Mouse (Mus musculus) testis, adult 2 months (tissue): ENCODE measurements around the gene Bcl10. TPM values are rescaled to one million over a fixed set of nuclear protein-coding genes. Genes with fewer than 3 reads are reported as not detected.

Experiments
- H3K27ac ChIP-seq: fragments of 200-500 bp; 2 replicates; pipeline ENCODE4 v1.5.1; 2012; ENCODE audit warnings: low read depth, low read length; ENCODE audit not compliant: control insufficient read depth, insufficient read depth
- H3K27me3 ChIP-seq: fragments of 200-500 bp; 2 replicates; pipeline ENCODE4 v1.6.1; 2012; ENCODE audit warnings: mild to moderate bottlenecking, low read length, moderate library complexity; ENCODE audit not compliant: control insufficient read depth, insufficient read depth
- H3K36me3 ChIP-seq: fragments of 200-500 bp; 2 replicates; pipeline ENCODE4 v1.6.1; 2012; ENCODE audit warnings: mild to moderate bottlenecking, low read length; ENCODE audit not compliant: control insufficient read depth, insufficient read depth
- H3K4me1 ChIP-seq: fragments of 200-500 bp; 2 replicates; pipeline ENCODE4 v1.6.1; 2012; ENCODE audit warnings: low read length; ENCODE audit not compliant: control insufficient read depth, insufficient read depth
- H3K4me3 ChIP-seq: fragments of 200-500 bp; 2 replicates; pipeline ENCODE4 v1.5.1; 2012; ENCODE audit warnings: low read depth, mild to moderate bottlenecking, low read length, moderate library complexity, mixed read lengths; ENCODE audit not compliant: control insufficient read depth
- CTCF ChIP-seq: fragments of 200-500 bp; IDR thresholded peaks from 2 replicates; pipeline ENCODE4 v1.5.1; 2012; ENCODE audit warnings: low read depth, mild to moderate bottlenecking, inconsistent platforms, low read length, moderate library complexity; ENCODE audit not compliant: control insufficient read depth, insufficient read depth, insufficient replicate concordance
- POLR2A ChIP-seq: fragments of 200-500 bp; IDR thresholded peaks from 2 replicates; pipeline ENCODE4 v1.6.1; 2012; ENCODE audit warnings: low read depth, mild to moderate bottlenecking, inconsistent platforms, low read length, moderate library complexity; ENCODE audit not compliant: control insufficient read depth
- polyA plus RNA-seq: library from polyadenylated mRNA; depleted of rRNA; stranded (reverse); fragments of >200 nt; gene quantifications from 2 replicates; pipeline ENCODE4 v1.2.3, GENCODE M21; 2012

Gene Bcl10
- polyA plus RNA-seq, 1 experiment, result 4.6 TPM

DNA sequence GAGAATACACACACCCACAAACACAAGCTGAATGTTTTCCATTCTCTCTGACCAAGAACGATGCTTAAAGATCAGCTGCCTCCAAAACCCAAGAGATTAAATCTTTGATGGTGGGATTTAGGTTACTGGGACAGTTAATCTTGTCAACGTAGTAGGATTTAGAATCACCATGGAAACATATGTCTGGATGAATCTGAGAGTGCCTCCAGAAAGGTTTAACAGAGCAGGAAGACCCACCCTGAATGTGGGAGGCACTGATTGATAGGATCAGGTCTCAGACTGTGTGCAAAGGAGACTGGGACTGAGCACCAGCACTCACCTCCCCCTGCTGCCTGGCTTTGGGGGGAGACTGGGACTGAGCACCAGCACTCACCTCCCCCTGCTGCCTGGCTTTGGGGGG, 39.4 kb upstream of the Bcl10 start:
- Histone ChIP-seq H3K4me3 (no peak overlapping the region), H3K27ac (no peak overlapping the region), H3K4me1 (no peaks in the 10 kb centered on the region), H3K36me3 (no peaks in the 10 kb centered on the region), H3K27me3 (no peaks in the 10 kb centered on the region)
- TF ChIP-seq CTCF (no peak), POLR2A (no peak)

DNA sequence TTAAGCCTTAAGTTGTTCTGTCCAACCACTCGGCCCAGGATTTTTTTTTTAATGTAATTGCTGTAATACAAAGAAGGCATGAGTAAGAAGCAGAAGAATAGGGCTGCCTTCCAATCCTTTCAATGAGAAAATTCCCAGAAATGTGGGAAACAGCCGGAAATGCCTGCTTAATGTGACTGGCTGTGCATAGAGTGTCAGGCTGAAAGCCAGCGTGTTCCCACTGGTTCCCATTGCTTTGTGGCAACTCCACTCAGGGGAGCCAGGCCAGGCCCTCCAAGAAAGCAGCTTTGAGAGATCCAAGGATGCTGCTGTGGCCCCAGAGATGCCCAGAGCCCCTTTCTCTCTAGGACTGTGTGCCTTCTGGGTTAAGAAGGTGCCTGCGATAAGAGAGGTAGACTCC, 37.2 kb upstream of the Bcl10 start:
- TF ChIP-seq POLR2A (no peak), CTCF (no peak)
- no peak overlapping the region for H3K27ac ChIP-seq
- no peaks in the 10 kb centered on the region for H3K4me1 ChIP-seq

DNA sequence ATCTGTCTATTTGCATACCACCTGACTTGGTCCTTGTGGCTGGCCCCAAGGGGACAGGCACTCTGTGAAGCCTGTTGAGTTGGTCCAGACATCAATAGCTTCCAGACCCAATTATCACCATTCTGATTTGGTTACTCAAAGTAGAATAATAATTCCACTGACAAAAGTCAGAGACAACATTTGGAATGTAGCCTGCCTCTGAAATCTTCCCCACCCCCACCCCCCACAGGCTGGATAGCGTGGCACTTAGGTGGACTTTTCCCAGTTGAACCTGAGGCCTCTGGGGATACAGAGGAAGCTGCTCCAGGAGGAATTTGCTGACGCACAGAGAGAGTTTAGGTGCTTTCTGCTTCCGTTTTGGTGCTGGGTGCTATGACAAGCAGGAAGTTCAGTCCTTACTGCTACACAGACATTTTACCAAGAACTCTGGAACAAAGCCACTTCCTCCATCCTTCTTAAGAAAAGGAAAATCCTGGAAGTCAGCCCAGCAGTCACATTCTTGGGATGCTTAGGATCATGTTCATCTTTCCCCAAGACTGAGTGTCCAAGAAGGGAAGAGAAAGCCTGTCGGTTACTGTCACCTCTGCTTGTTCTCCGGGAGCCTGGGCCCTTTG, 36.6 kb upstream of the Bcl10 start:
- H3K4me1 ChIP-seq, result no peaks in the 10 kb centered on the region
- H3K36me3 ChIP-seq, result no peaks in the 10 kb centered on the region
- H3K27ac ChIP-seq, result no peak overlapping the region
- no peak overlapping the region for H3K4me3 ChIP-seq
- no peaks in the 10 kb centered on the region for H3K27me3 ChIP-seq
- TF ChIP-seq CTCF (no peak), POLR2A (no peak)

More for the DNA sequence above, 37.2 kb upstream of the Bcl10 start:
- Histone ChIP-seq H3K4me3 (no peak overlapping the region), H3K27me3 (no peaks in the 10 kb centered on the region), H3K36me3 (no peaks in the 10 kb centered on the region)

DNA sequence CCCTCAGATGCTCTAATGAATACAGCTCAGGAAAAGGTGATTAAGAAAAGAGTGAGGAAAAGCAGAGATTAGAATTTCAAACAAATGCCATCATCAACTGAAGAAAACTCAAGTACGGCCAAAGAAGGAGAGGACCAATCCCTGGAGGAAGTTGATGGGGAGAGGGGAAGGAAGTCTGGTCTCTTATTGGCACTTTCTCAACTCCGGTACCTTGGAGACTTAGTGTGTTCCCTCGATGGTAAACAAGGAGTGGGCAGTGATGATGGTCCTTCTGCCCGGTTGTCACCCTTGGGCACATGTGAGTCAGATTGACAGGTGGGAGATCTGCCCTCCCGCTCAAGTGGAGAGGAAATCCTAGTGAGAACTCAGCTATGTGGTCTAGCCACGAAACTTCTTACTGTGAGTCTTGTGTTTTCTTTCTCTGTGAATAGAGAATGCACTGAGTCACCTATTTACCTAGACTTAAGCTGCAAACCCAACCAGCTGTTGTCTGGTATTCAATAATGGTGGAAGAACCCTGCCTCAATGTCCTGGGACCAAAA, 35.1 kb upstream of the Bcl10 start:
- Histone ChIP-seq H3K4me1 (no peaks in the 10 kb centered on the region), H3K27ac (no peak overlapping the region), H3K27me3 (no peaks in the 10 kb centered on the region), H3K36me3 (no peaks in the 10 kb centered on the region), H3K4me3 (no peak overlapping the region)
- no peak for TF ChIP-seq POLR2A
- TF ChIP-seq CTCF, result no peak

DNA sequence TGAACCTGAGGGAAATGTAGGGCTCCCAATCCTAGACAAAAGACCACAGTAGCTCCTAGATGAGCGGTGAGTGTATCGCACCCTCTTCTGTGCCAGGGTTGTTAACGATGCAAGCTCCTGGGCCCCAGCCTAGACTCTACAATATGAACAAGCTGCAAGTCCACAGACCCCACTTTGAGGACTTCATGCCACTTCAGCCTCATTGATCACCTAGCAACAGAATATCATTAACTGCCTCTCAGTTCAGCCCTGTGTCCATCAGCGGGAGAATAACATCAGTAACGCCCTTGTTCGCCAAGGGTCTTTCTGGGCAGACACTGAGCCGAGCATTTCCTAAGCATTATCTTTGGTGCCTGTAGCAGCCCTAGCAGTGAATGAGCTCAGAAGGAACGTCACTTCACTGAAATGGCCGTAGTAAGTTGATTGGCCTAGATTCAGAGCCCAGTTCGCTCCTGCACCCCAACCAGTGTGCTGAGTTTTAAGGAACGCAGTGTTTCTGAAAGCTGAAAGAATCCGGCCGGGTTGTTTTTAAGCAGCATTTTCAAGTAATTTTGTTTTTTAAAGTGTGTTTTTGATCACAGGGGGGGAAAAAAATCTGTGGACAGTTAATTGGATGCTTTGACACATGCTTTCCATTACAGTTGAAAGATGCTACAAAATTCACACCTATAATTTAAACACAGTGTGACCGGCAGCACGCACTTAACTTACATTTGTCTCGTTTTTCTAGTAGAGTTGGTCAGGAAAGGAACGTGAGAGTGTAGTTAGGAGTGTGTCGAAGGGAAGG, 32.1 kb upstream of the Bcl10 start:
- Histone ChIP-seq H3K36me3 (no peaks in the 10 kb centered on the region), H3K27me3 (no peaks in the 10 kb centered on the region), H3K27ac (no peak overlapping the region), H3K4me1 (no peaks in the 10 kb centered on the region), H3K4me3 (no peak overlapping the region)
- TF ChIP-seq CTCF, result no peak
- TF ChIP-seq POLR2A, result no peak

DNA sequence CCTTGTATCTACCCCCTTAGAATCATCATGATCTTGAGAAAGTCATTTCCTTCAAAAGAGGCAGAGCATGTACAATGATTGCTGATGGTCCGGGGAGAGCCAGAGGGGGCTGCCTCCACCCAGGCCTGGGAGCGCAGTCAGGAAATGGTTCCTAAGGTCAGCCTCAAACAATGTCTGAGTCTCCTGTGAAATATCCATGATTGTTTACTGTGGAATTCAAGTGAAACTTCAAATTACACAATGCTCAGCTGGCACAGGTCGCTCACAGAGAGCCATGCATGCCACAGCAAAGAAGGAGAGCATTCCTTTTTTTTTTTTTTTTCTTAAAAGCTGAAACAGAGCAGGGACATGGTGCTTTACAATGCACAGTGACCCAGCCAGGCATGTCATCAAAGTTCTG, 30.2 kb upstream of the Bcl10 start:
- TF ChIP-seq CTCF, result no peak
- TF ChIP-seq POLR2A, result no peak
- Histone ChIP-seq H3K27ac (no peak overlapping the region), H3K4me3 (no peak overlapping the region)

DNA sequence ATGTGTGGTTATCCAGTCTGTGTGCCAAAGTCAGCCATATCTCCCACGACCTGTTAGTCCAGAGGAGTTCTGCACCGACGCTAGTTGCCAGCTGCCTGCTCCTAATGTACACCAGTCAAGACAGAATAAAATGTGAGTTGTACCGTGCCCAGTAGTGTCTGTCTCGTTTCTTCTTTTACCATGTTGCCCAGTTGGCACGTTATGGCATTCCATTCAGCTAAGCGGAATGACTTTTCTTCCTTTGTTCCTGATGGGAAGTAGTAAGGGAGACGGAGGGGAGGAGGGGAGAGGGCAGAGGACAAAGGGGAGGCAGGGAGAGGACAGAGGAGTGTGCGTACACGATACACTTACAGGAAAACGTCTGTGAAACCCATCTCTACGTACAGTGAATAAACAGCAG, 28.5 kb upstream of the Bcl10 start:
- TF ChIP-seq POLR2A, result no peak
- TF ChIP-seq CTCF, result no peak
- Histone ChIP-seq H3K27me3 (no peaks in the 10 kb centered on the region), H3K36me3 (no peaks in the 10 kb centered on the region), H3K4me3 (no peak overlapping the region), H3K4me1 (no peaks in the 10 kb centered on the region), H3K27ac (no peak overlapping the region)

More for the DNA sequence above, 30.2 kb upstream of the Bcl10 start:
- no peaks in the 10 kb centered on the region for H3K4me1 ChIP-seq
- H3K36me3 ChIP-seq, result no peaks in the 10 kb centered on the region
- no peaks in the 10 kb centered on the region for H3K27me3 ChIP-seq
